Mouse (Mus musculus): Measurements from ENCODE around the gene Tmem237.

Gene Tmem237

DNA sequence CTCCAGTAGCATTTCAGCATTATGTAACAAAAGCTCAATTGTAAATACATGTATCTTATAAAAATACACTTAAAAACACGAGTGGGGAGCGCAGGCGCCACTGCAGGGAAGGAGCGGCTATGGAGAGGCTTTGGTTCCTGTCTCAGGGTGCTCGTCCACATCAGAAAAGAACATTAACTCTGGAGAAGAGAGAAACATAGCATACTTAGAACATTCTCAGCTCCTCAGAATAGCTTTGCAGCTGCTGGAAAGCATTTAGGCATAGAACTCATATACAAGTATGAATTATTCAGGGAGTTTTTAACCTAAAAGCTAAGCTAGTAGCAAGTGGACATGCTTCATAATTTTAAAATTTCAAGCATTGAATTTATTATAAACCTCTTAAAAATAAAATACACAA is 19.2 kb downstream of the Tmem237 start:
- DNase-seq (ENCODE audit: low spot score in 2 of 2): no peak

DNA sequence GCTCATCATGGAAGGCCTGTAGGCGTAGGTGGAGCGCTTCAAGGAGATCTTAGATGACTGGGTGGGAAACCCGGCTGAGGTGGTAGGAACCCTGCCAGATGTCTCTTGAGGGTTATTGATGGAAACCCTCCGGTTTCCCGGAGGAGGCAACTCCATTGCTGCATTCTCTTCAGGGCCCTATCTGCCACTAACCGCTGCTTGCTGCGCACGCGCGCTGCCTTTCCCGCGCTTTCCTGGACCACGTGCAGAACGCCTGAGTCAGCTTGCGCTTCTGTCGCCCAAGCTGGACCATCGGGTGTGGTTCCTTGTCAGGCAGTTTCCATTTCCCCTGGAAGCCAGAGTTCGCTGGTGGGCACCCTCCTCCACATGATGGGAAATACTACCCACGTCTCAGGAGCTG is 25.5 kb downstream of the Tmem237 start, which contains the start of gene C2cd6:
TSS of gene C2cd6 (minus strand) at position 196 of the 400 bp plus-strand sequence.
- no peak for DNase-seq (ENCODE audit: low spot score in 2 of 2)

DNA sequence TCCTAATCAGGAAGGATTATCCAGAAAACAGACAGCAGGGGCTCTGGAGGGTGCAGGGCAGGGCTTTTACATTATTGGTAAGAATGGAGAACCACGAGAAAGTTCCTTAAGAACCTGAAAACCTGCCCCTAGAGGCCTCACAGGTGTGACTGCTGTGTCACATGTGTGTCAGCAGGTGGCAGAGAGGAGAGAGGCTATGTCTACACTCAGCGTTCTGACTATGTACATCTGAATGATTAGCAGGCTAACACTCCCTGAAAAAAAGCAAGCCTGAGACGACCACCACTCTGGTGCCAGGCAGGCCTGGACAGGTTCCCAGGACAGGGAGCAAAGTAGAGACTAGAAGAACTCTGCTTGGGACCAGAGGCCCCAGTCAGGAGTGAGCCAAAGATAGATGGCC is 49.3 kb downstream of the Tmem237 start:
- no peak for DNase-seq (ENCODE audit: low spot score in 2 of 2)

DNA sequence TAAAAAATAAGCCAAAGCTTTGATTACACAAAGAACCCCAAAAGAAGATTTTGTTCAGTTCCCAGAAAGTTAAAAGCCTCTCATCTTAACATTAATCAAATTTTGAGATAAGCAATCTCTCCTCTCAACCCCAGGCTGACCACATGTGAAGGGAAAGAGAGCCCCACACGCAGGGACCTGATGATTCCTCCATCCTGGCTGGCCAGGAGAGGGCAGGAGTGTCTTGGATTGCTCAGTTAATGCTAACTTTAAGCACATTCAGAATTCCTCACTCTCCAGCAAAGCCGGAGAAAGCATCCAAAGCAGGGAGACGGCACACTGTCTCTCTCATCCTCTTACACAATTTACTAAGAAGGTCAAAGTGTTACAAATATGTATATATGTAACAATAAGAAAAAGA is 52.2 kb downstream of the Tmem237 start:
- no peak for DNase-seq (ENCODE audit: low spot score in 2 of 2)

DNA sequence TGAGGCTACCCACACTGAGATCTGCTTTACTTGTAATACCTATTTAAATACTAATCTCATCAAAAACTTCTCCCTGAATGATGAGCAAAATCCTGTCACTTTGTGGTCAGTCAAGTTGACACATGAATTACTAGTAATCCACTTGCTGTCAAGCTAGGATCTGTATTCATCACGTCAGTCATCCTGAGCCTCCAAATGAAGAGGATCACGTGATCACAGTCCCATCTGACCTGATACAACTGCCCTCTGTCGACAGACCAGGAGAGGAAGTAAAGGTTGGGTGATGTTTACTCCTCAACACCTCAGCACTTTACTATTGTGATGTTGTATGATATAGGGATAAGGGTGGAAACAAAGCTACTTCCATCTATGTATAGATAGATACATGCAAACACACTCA is 56.5 kb downstream of the Tmem237 start:
- no peak for DNase-seq (ENCODE audit: low spot score in 2 of 2)

DNA sequence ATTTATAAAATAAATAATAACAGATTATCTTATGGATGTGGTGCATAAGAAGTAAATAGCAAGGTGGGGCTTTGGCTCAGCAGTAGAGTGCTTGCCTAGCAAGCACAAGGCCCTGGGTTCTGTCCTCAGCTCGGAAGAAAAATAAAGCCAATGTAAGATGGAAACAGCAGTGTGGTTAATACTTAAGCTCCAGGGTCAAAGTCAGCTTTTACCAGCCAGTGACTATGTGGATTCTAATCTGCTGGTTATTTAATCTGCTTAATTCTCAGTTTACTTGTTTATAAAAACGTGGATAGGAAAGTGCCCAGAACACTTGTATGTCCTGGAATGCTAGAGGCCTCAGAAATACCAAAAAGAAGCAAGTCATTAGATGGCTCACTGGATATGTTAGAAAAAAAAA is 63.3 kb downstream of the Tmem237 start:
- DNase-seq (ENCODE audit: low spot score in 2 of 2): no peak

DNA sequence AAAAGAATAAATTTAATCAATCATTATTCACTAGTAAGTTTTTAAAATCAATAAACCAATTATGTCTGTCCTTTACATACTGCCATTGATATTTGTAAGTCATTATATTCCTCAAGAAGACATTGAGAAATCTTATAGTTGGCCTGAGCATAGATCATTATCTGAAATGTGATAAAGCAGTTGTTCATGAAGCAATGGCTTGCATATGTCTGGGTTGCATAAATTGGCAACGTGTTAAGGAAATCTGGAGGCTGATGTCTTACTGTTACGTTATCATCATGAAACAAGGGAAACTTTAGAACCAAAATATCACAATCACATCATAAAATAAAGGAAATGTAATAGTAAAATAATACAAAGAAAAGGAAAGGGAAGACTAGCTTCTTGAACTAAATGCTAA is 68.9 kb downstream of the Tmem237 start:
- DNase-seq (ENCODE audit: low spot score in 2 of 2): no peak

Data from natural killer cell, adult 2 months (primary cell).